Mouse (Mus musculus): Measurements from ENCODE around the gene Rsrp1. TPM values are rescaled to one million over a fixed set of nuclear protein-coding genes. Genes with fewer than 3 reads are reported as not detected.

Rsrp1 gene
- polyA plus RNA-seq, 1 experiment from 2014 or later = 400 TPM

DNA sequence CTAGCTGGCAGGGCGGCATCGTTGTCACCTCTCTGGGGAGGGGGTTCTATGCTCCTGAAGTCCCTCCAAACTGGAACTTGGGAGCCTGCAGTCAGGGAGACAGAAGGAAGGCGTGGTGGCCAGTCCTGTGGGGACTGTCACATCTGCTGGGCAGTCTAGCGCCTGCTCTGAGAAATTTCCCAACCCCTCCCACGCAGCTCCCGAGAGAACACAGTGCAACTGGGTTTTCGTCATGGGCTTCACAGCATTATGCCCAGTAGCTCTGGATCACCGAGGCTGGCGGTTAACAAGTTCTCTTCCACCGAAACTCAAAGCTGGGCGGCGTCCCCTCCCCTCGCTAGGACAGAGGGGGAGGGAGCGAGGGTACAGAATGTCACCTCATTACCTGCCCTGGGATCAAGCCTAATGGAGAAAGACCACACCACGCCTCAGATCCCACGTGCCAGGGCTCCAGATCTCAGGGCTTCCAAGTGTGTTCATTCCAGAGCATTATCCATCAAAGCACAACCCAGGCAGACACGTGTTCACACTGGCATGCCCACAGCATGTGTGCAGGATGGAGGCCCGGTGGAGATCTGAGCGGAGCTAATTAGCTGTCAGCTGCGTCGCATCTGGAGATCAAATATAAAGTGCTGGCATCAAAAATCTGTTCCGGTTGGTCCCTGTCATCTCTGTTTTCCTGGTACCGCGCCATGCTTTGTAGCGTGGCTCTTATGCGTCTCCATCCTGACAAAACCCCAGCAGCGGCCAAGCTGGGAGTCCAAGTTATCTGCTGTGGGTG is 20.6 kb downstream of the Rsrp1 start:
- Histone ChIP-seq H3K4me2 (ENCODE audit: low read length) (no peak overlapping the region), H3K9ac (ENCODE audit: low read length) (no peak overlapping the region), H3K4me1 (replicated peaks; ENCODE audit: control insufficient read depth, insufficient read depth, low read length) (no peaks in the 10 kb centered on the region), H3K27me3 (replicated peaks; ENCODE audit: control insufficient read depth, insufficient read depth, low read length) (peaks cover 11% of the 10 kb centered on the region; the same call in 1 of the 2 replicates), H3K9me3 (ENCODE audit: control insufficient read depth, low read length) (no peaks in the 10 kb centered on the region), H3K4me3 (ENCODE audit: low read depth, low read length) (no peak overlapping the region), H3K27ac (ENCODE audit: low read depth) (no peak overlapping the region), H3K36me3 (ENCODE audit: control insufficient read depth, insufficient read depth, low read length) (no peaks in the 10 kb centered on the region)
- ATAC-seq (replicated peaks; ENCODE audit: low FRiP score, low TSS enrichment, low read depth) (no peak), DNase-seq (ENCODE audit: low spot score) (no peak)
- WGBS = 46% methylated on average over 27 of the region's 27 CpGs

DNA sequence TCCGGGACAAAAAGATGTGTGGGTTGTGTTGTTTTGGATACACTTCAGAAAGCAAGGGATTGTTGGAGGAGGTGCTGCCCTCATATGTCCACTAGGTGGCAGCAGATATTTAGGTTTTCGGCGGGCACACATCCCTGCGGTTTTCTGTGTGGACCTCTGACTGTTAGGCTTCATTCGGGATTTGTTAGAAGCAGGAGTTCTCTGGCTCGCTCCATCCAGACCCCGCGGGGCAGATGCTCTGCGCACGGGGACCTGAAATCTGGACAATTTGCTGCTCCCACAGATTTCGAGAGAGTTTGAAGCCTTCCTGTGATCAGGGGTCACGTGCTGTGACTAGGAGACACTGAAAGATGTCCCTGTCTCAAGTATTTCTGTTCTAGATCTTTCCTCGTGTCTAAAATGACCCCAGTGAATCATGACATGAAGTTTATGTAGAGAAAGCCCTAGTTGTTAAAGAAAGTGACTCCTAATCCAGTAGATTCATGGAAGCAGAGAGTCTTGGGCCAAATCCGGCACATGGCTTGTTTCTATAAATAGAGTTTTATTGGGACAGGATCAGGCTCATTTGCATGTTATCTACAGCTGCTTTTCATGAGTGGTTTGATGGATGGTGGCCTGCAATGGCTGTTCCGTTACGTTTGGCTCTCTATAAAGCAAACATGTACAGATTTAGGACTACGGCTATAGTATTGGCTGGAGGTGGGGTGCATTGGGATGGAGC is 22.8 kb downstream of the Rsrp1 start:
- Histone ChIP-seq H3K9me3 (ENCODE audit: control insufficient read depth, low read length) (no peaks in the 10 kb centered on the region), H3K27me3 (replicated peaks; ENCODE audit: control insufficient read depth, insufficient read depth, low read length) (peaks cover 8% of the 10 kb centered on the region; the same call in 1 of the 2 replicates), H3K4me3 (ENCODE audit: low read depth, low read length) (no peak overlapping the region), H3K4me2 (ENCODE audit: low read length) (peak overlapping the region; percentile 41), H3K9ac (ENCODE audit: low read length) (no peak overlapping the region), H3K27ac (ENCODE audit: low read depth) (no peak overlapping the region), H3K36me3 (ENCODE audit: control insufficient read depth, insufficient read depth, low read length) (no peaks in the 10 kb centered on the region), H3K4me1 (replicated peaks; ENCODE audit: control insufficient read depth, insufficient read depth, low read length) (0 out of 2 replicates have a peak, but pooled peaks cover 7% of the 10 kb centered on the region)
- DNase-seq (ENCODE audit: low spot score) = peak; percentile 85
- peak; percentile 42; the same call in 1 of the 2 replicates for ATAC-seq (replicated peaks; ENCODE audit: low FRiP score, low TSS enrichment, low read depth)
- 10% methylated on average over 17 of the region's 17 CpGs for WGBS

DNA sequence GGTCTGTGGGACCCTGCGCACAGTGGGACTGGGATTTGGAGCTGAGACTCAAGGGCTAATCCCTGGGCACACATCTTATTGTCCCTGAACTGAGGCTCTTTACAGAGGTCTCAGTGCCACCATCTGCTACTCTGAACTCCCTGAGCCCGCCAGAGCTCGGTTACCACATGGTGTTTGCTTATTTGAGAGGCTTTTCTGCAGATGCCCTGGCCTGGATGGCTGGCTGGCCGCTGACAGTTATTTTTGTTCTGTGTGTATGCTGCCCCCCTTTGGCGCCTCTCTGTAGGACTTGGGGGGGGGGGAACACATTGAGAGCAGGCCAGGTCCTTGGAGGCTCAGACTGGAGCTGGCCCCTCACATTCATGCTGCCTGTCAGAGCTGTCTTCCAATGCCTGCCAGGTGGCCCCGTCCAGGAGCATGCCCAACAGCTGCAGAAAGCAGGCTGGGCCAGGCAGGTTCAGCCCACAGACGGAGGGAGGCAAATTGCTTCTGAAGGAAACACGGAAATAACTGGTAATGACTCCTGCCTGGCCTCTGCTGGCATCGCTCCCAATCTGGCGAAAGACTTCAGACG is 27.2 kb downstream of the Rsrp1 start:
- Histone ChIP-seq H3K36me3 (ENCODE audit: control insufficient read depth, insufficient read depth, low read length) (no peaks in the 10 kb centered on the region), H3K9me3 (ENCODE audit: control insufficient read depth, low read length) (no peaks in the 10 kb centered on the region), H3K4me1 (replicated peaks; ENCODE audit: control insufficient read depth, insufficient read depth, low read length) (peaks cover 13% of the 10 kb centered on the region), H3K27me3 (replicated peaks; ENCODE audit: control insufficient read depth, insufficient read depth, low read length) (no peaks in the 10 kb centered on the region; the same call in 1 of the 2 replicates), H3K4me3 (ENCODE audit: low read depth, low read length) (no peak overlapping the region), H3K27ac (ENCODE audit: low read depth) (peak overlapping the region; percentile 54; the same call in 1 of the 2 replicates), H3K9ac (ENCODE audit: low read length) (no peak overlapping the region), H3K4me2 (ENCODE audit: low read length) (no peak overlapping the region)
- WGBS = 17% methylated on average over 11 of the region's 11 CpGs
- ATAC-seq (replicated peaks; ENCODE audit: low FRiP score, low TSS enrichment, low read depth) (peak; percentile 70), DNase-seq (ENCODE audit: low spot score) (peak; percentile 78)

DNA sequence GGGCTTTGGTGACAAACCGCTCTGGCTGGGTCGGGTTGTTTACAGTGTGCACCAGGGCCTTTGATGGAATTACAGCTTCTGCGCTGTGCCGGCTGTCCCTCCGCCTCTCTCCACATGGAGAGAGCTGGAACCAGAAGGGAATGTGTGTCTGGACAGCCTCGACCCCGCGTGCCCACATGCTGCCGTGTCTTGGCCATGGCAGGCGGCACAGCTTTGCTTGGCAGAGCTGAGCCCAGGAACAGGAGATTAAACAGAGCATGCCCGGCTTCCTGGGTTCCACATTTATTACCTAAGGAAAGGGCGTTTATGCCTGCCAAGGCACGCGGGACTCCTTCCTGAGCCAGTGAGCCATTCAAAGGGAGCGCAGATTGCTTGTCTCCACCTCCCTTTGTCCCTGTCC is 31.1 kb downstream of the Rsrp1 start:
- ATAC-seq (replicated peaks; ENCODE audit: low FRiP score, low TSS enrichment, low read depth) (no peak), DNase-seq (ENCODE audit: low spot score) (peak; percentile 60)
- Histone ChIP-seq H3K9ac (ENCODE audit: low read length) (no peak overlapping the region), H3K4me2 (ENCODE audit: low read length) (0 out of 2 replicates have a peak overlapping the region, but pooled peaks have one; percentile 18), H3K36me3 (ENCODE audit: control insufficient read depth, insufficient read depth, low read length) (no peaks in the 10 kb centered on the region), H3K27me3 (replicated peaks; ENCODE audit: control insufficient read depth, insufficient read depth, low read length) (no peaks in the 10 kb centered on the region), H3K4me3 (ENCODE audit: low read depth, low read length) (no peak overlapping the region), H3K27ac (ENCODE audit: low read depth) (no peak overlapping the region), H3K4me1 (replicated peaks; ENCODE audit: control insufficient read depth, insufficient read depth, low read length) (peaks cover 13% of the 10 kb centered on the region), H3K9me3 (ENCODE audit: control insufficient read depth, low read length) (no peaks in the 10 kb centered on the region)
- 10% methylated on average over 15 of the region's 15 CpGs for WGBS

DNA sequence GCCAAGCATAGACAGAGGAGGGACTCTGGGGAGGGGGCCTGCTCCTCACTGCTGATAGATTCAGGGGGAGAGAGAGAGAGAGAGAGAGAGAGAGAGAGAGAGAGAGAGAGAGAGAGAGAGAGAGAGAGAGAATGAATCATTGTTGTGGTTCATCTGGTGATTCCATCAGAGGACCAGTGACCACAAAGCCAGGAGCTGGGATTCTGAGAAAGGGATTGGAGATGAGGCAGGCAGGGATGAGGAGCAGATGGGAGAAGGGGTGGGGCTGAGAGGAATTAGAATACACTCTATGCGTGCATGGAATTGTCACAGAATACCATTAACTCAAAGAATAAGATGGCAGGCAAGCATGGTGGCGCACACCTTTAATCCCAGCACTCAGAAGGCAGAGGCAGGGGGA is 31.8 kb downstream of the Rsrp1 start:
- DNase-seq (ENCODE audit: low spot score) (no peak), ATAC-seq (replicated peaks; ENCODE audit: low FRiP score, low TSS enrichment, low read depth) (no peak)
- Histone ChIP-seq H3K4me3 (ENCODE audit: low read depth, low read length) (no peak overlapping the region), H3K27me3 (replicated peaks; ENCODE audit: control insufficient read depth, insufficient read depth, low read length) (no peaks in the 10 kb centered on the region), H3K4me2 (ENCODE audit: low read length) (no peak overlapping the region), H3K9ac (ENCODE audit: low read length) (no peak overlapping the region), H3K27ac (ENCODE audit: low read depth) (no peak overlapping the region), H3K36me3 (ENCODE audit: control insufficient read depth, insufficient read depth, low read length) (no peaks in the 10 kb centered on the region), H3K9me3 (ENCODE audit: control insufficient read depth, low read length) (no peaks in the 10 kb centered on the region), H3K4me1 (replicated peaks; ENCODE audit: control insufficient read depth, insufficient read depth, low read length) (peaks cover 13% of the 10 kb centered on the region)
- 94% methylated on average over 2 of the region's 2 CpGs for WGBS

DNA sequence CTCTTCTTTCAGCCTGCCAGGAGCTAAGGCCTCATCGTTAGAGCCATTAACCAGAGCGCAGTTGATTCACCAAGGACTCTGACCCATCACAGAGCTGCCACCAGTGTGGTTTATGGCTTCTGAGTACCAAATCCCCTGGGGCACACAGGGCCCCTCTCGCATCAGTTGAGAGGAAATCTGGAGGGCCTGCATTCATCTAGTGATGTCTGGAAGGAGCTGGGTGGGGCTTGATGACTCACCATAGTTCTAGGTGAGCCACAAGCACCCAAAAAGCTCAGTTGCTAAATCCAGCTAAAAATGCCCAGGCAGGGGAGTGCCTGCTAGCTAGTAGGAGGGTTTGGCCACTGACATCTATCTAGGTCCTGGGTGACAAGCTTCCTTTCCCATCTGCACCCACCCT is 32.5 kb downstream of the Rsrp1 start:
- no peak overlapping the region for H3K4me2 ChIP-seq (ENCODE audit: low read length)
- no peaks in the 10 kb centered on the region for H3K36me3 ChIP-seq (ENCODE audit: control insufficient read depth, insufficient read depth, low read length)
- no peak overlapping the region for H3K9ac ChIP-seq (ENCODE audit: low read length)
- DNase-seq (ENCODE audit: low spot score) (no peak), ATAC-seq (replicated peaks; ENCODE audit: low FRiP score, low TSS enrichment, low read depth) (no peak)
- peaks cover 6% of the 10 kb centered on the region for H3K4me1 ChIP-seq (replicated peaks; ENCODE audit: control insufficient read depth, insufficient read depth, low read length)
- no peak overlapping the region for H3K4me3 ChIP-seq (ENCODE audit: low read depth, low read length)
- WGBS = 50% methylated on average over 3 of the region's 3 CpGs
- no peaks in the 10 kb centered on the region for H3K9me3 ChIP-seq (ENCODE audit: control insufficient read depth, low read length)
- H3K27me3 ChIP-seq (replicated peaks; ENCODE audit: control insufficient read depth, insufficient read depth, low read length) = no peaks in the 10 kb centered on the region
- H3K27ac ChIP-seq (ENCODE audit: low read depth) = no peak overlapping the region

DNA sequence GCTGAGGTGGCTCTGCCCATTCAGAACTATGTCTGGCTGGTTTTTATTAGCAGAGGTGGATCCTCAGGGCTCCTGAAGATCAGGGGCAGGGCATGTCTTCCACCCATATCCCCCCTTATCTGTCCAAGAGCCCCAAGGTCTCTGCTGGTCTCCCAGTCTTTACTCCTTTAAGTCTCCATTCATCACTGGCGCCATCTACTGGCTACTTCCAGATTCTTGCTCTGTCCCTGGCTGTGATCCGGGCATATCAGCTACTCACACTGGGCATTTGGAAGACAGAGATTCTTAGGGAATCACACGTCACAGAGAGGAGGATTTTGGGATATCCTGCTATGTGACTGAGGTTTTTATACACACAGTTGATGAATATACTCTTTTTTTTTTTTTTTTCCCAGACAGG is 32.9 kb downstream of the Rsrp1 start:
- peaks cover 5% of the 10 kb centered on the region for H3K4me1 ChIP-seq (replicated peaks; ENCODE audit: control insufficient read depth, insufficient read depth, low read length)
- 31% methylated on average over 3 of the region's 3 CpGs for WGBS
- DNase-seq (ENCODE audit: low spot score) = peak; percentile 80

DNA sequence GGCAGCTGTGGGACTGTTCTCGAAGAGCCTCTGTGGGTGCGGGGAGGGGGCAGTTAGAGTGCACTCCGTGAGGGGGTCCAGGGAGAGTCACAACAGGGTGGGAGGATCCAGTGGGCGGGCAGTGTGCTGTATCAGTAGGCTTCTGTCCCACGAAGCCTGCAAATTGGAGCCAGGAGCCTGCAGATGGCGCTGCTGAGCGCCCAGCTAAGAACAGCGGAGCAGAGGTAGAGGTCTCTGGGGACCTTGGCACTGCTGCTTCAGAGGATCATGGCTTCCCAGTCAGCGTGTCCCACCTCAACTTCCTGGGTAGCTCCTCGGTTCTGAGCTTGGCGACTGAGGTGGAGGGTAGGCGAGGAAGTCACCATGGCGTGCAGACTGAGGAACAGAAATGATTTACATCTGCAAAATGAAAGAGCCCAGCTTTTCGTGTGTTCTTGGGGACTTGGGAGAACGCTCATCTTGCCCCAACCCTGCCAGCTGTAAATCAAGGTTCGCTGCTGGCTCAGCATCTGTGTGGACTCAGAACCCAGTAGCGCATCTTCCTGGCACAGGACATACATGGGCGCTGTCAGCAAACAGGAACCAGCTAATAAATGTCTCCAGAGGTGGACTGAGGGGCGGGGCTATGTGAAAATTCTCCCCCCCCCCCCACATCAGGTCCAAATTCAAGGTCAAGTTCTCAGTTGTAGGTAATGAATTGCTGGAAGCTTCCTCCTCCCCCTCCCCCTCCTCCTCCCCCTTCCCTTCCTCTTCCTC is 39.8 kb downstream of the Rsrp1 start:
- DNase-seq (ENCODE audit: low spot score) (peak; percentile 70), ATAC-seq (replicated peaks; ENCODE audit: low FRiP score, low TSS enrichment, low read depth) (no peak)
- H3K9me3 ChIP-seq (ENCODE audit: control insufficient read depth, low read length) = no peaks in the 10 kb centered on the region
- H3K36me3 ChIP-seq (ENCODE audit: control insufficient read depth, insufficient read depth, low read length) = no peaks in the 10 kb centered on the region
- no peak overlapping the region for H3K27ac ChIP-seq (ENCODE audit: low read depth)
- 22% methylated on average over 19 of the region's 19 CpGs for WGBS
- H3K4me1 ChIP-seq (replicated peaks; ENCODE audit: control insufficient read depth, insufficient read depth, low read length) = no peaks in the 10 kb centered on the region
- H3K9ac ChIP-seq (ENCODE audit: low read length) = no peak overlapping the region
- H3K4me3 ChIP-seq (ENCODE audit: low read depth, low read length) = no peak overlapping the region
- no peaks in the 10 kb centered on the region for H3K27me3 ChIP-seq (replicated peaks; ENCODE audit: control insufficient read depth, insufficient read depth, low read length)
- peak overlapping the region; percentile 32; the same call in 1 of the 2 replicates for H3K4me2 ChIP-seq (ENCODE audit: low read length)

More for the DNA sequence above, 32.9 kb downstream of the Rsrp1 start:
- no peak overlapping the region for H3K27ac ChIP-seq (ENCODE audit: low read depth)
- H3K27me3 ChIP-seq (replicated peaks; ENCODE audit: control insufficient read depth, insufficient read depth, low read length) = no peaks in the 10 kb centered on the region
- ATAC-seq (replicated peaks; ENCODE audit: low FRiP score, low TSS enrichment, low read depth) = no peak
- no peaks in the 10 kb centered on the region for H3K36me3 ChIP-seq (ENCODE audit: control insufficient read depth, insufficient read depth, low read length)
- H3K4me3 ChIP-seq (ENCODE audit: low read depth, low read length) = no peak overlapping the region
- no peak overlapping the region for H3K4me2 ChIP-seq (ENCODE audit: low read length)
- no peaks in the 10 kb centered on the region for H3K9me3 ChIP-seq (ENCODE audit: control insufficient read depth, low read length)
- no peak overlapping the region for H3K9ac ChIP-seq (ENCODE audit: low read length)
